Mouse (Mus musculus) spleen, postnatal 4 days (tissue): Measurements from ENCODE around the gene Plxna4.

Source experiments
- DNase-seq, 2 experiments: peaks; one replicate each; pipeline ENCODE4 v3.0.0; 2022; ENCODE audit warnings: low spot score in 2 of 2

Plxna4 gene

GRCm38 (mm10) chr6:32346015-32346414 lies 242.0 kb downstream of the Plxna4 start:
- DNase-seq: no peak

GRCm38 (mm10) chr6:32342727-32343126 lies 245.3 kb downstream of the Plxna4 start:
- DNase-seq: no peak

DNA sequence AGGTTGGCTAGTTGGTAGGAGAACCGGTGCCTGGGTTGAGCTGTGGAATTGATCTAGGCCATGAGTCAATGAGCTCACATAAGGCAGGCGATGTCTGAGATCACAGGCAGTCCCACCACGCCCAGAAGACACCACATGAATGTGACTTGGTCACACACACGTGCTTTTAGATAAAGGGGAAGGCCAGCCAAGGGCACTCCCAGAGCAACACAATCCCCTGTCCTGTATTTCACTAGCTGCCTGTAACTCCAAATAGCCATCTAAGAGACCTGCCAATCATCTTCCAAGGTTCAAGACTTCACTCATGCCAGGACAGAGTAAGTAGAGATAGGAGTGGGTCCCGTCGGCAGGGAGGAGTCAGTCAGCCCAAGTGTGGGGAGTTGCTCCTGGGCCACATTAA lies 245.7 kb downstream of the Plxna4 start:
- DNase-seq: no peak

DNA sequence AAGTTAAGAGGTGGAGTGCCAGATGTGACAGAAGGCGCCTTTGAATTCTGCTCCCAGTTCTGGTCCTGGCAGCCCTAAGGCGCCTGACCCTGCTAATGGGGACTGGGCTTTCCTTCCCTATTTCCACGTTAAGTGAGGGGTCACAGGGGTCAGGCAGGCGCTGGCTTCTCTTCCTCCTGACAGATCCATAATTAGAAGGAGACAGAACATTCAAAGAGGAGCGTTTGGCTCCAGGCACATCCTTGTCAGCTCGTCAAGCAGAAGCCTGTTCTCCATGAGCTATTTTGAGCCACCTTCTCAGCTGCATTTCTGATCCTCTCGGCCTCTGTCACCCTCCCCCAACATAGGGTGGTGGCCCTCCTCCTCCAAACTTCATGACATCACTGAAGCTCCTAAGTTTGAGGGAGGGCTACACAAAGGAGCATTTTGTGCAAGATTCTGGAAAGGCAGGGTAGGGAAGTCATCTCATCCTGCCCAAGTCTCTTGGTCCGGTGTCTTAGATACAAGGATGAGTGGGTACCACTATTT lies 249.5 kb downstream of the Plxna4 start:
- DNase-seq: no peak

DNA sequence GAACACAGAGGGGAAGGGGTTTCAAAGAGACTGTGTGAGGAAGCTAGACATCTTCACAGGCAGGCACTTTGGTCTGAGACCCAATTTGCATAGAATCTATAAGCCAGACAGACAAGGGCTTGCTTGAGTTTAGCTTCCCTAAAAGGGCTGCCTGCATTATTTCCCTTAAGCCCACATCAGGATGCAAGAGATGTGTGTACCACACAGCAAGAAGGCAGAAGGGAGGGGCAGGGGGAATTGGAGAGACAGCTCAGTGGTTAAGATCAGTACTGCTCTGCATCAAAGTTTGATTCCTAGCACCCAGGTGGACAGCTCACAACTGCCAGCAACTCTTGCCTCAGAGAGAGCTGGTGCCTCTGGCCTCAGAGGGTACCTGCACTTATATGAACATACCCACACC lies 256.7 kb downstream of the Plxna4 start:
- DNase-seq: no peak

GRCm38 (mm10) chr6:32330034-32330795 lies 257.8 kb downstream of the Plxna4 start:
- DNase-seq: no peak

DNA sequence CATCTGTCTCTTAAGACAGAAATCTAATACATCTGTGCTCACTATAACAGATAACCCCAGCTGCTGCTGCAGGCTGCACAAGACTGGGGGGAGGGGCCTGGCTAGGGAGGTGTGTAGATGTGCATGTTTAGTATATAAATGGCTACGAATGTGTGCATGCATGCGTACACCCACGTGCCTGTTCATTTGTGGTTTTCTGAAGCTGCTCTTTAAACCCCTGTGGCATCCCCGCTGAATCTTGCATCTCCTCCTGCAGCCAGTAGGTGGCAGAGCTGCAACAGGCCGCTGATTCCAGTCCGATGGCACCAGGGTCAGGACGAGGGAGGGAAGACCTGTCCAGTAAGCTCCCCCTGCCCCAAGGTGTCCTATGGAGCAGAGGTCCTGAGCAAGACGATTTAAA lies 260.0 kb downstream of the Plxna4 start:
- DNase-seq: peak; percentile 30 to 66

GRCm38 (mm10) chr6:32327173-32327572 lies 260.8 kb downstream of the Plxna4 start:
- DNase-seq: no peak

- no peak for DNase-seq
Observed at GRCm38 (mm10) chr6:32326406-32326805, 261.6 kb downstream of the Plxna4 start.

DNA sequence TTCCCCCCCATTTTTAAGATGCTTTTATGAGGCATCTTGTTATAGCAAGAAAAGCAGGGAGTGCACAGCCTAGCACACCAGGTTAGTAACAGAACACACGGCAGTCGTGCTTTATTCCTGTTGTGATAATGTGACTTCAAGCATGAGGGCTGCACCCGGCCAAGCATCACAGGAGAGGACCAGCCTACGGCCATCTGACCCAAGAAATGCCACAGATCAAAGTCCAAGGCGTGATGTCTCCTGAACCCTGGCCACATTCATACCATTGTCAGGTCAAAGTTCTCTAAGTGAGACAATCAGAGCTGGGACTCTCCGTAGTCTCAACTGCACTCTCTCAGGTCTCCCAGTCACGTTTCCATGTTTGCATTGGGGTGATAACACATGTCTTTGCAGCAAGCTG lies 262.1 kb downstream of the Plxna4 start:
- DNase-seq: no peak

DNA sequence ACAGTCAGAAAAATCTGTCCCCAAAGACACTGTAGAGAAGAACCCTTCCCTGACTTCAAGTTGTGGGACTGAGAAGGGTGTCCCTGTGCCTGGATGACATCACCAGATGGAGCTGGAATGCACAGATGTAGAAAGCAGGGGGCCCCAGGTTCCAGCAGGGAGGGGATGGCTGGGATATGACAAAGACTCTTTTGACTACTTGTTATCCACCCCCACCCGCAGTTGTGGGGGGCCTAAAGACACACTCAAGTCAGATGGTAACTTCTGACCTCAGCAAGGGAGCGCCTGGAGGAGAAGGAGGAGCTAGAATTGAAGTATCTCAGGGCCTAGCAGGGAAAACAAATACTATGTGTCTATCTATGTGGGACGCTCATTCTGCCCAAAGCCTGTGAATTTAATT lies 266.8 kb downstream of the Plxna4 start:
- no peak for DNase-seq

DNA sequence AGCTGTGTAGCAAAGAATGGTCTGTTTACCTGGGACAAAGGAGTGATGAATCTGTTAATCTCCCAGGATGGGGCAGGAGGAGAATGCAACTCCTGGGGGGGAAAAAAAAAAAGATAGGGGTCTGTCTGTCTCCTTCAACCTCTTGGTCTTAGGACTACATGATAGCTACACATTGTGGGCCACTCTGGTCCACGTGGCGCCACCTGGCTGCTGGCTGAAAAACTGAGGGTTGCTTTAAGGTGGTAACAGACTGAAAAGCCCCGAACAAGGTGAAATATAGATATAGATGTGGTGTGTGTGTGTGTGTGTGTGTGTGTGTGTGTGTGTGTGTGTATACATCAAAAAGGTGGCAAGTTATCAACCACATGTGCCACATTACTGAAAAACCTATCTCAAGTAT lies 267.7 kb downstream of the Plxna4 start:
- DNase-seq: no peak

DNA sequence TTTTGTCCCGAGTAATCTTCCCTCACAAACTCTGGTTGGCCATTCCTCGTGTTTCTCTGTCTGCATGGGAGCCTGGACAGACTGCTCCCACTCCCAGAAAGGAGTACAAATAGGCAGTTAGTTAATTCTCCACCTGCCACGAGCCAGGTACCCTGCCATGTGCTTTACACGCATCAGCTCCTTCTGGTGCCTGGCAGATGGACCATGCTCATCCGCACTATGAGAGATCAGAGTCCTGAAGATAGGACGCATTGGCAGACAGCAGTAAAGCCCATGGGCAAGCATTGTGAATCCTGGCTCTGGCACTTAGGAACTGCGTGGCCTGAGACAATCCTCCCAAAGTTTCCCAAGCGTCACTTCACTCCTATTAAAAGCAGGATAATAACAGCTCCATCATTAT lies 270.5 kb downstream of the Plxna4 start:
- no peak for DNase-seq

DNA sequence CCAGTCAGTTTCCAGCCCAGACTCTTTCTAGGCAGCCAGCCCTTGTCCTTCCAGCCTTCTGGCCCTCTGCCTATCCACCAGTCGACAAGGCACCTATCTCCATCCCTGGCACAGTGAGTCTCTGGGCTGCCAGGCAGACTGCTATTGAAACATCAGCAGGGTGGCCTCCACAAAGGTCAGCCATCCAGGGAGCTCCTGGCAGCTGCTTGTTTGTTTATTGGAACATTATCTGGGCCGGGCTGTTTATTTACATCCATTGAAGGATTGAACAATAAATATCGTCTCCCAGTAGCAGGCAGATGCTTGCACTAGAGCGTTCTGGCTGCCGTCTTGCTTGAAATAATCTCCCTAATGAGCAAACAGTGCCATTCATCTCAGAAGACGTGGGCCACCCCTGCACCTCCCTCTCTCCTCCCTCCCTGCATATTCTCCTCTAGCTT lies 273.0 kb downstream of the Plxna4 start:
- no peak for DNase-seq

DNA sequence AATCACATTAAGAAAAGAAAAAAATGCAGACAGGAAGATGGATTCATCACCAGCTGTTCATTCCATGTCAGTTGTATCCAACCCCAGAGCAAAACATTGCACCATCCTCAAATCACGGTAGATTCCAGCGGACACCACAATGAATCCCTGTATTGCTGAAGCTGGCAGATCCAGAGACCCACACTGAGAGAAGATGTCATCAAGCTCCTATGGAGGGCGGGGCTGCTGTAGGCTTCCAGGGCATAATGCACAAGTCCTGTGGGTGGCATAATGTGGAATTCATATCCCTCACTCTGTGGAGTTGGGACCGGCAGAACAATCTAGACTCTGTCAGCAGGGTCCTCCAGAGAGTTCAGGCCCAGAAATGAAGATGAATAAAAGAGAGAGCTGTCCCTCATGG lies 278.8 kb downstream of the Plxna4 start:
- no peak for DNase-seq

- DNase-seq: no peak
Observed at GRCm38 (mm10) chr6:32300611-32301010, 287.4 kb downstream of the Plxna4 start.

GRCm38 (mm10) chr6:32281457-32281856 lies 306.5 kb downstream of the Plxna4 start:
- no peak for DNase-seq

GRCm38 (mm10) chr6:32280728-32281127 lies 307.3 kb downstream of the Plxna4 start:
- no peak for DNase-seq

DNA sequence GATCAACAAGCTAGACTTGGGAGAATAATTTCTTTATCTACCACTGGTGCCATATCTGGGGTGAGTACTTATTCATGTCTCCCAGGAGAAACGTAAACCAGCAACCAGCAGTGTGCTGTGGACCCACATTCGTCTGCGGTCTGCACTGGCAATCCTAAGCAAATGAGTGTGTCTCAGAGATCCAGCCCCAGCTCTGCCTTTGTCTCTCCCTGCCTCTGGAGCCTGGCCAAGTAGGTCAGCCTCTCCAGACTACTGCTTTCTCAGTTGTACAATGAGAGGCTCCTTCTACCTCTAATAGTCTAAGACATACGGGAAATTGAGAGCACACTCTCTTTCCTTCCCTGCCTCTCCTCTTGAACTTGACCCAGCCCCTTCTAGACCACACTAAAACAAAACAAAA lies 316.5 kb downstream of the Plxna4 start:
- no peak for DNase-seq

DNA sequence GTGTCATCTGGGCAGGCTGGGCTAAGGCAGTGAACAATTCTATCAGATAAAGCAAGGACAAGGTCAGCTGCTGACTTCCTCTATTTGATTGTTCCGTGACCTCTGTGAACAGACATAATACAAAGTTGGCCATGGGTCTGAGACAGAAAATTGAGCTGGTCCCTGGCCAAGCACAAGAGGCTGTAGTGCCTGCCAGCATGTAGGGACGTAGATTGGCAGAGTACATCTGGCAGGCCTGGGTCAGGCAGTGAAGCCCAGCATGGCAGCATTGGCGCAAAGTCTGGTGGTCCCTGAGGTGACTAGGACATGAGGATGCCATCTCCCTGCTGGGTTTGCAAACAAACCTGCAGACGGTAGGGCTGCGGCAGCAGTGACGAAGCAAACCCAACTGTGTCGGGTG lies 321.9 kb downstream of the Plxna4 start:
- DNase-seq: no peak

- DNase-seq: no peak
Observed at GRCm38 (mm10) chr6:32261339-32261738, 326.7 kb downstream of the Plxna4 start.

DNA sequence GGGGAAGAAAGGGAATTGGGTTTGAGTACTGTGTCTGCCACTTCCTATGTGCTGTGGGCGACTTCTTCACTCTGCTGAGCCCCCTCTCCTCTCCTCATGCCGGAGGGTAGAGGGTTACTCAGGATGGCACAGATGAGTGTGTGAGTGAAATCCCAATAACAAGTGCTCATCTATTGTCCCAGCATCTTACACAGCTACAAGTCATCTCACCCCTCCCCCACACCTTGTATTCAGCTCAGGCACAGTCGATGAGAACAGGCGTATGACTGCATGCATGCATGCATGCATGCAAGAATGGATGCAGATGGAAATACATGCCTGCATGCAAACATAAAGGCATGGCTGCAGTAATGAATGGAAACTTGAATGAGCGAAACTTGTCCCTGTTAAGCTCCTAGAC lies 327.7 kb downstream of the Plxna4 start:
- no peak for DNase-seq

DNA sequence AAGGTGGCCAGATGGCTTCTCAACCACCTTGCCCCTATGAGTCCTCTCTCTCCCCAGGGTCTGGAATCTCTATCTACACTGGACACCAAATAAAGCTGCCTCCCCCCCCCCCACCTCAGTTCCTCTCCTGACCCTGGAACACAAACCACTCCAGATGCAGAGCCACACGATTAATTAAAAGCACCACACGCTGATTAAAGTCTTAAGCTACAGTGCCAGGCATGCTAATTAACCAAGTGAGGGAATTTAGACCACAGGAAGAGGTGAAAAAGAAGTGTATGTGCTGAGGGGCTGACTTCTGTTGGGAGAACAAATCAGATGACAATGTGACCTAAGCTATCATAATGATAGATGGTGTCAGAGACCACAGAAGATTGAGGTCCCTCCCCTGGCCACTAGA lies 332.8 kb downstream of the Plxna4 start:
- no peak for DNase-seq

DNA sequence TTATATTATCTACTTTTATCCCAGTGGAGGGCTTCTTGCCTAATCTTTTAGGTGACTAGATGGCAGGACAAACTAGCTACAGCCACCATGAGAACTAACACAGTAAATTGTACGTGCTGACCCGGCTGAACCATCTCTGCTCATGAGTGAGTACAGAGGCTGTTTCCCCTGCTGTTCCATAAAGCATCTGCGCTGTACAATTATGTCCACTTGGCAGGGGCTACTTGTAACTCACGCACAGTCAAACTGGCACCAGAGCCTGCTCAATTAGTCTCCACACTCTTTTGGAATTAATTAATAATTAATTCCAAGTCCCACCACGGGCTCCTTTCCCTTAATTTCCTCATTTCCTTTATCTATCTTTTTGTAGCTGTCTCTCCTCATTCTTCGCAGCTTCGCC lies 335.8 kb downstream of the Plxna4 start:
- no peak for DNase-seq
